Mouse (Mus musculus): ENCODE data around the gene Zar1.

DNA sequence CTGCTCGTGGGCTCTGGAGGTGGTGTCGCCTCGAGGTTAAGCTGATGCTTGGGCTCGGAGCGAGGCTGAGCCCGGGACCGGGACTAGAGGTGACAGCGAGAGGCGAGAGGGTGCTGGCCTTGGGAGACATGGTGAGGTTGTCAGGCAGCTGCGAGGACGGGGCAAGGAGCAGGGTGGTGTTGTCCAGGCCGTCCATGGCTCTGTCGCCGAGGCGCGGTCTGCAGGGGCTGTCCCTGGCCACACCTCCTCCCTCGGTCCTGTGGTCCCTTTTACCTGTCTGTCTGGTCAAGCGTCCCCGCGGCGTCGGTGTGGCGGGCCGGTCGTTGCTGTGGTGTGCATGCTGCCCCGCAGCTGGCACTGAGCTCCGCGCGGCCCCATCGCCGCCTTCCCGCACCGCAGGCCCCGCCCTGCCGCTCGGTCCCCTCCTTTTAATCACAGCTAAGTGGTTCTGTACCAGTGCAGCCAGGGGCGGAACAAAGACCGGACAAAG, 6.2 kb upstream of the Zar1 start, which contains the start of gene Gm5868:
- TF ChIP-seq CTCF (IDR thresholded peaks at IDR 0.05; ENCODE audit: insufficient read depth, low read length), result no peak
- TF ChIP-seq POLR2A (IDR thresholded peaks at IDR 0.05; ENCODE audit: borderline replicate concordance, extremely low read depth, low read depth, low read length), result no peak

All from lung, adult 2 months (tissue).